Mouse (Mus musculus) heart, adult 2 months (tissue): ENCODE measurements at regions not wholly inside any gene's neighbourhood (a gene's known extent, or its start where the extent isn't known, plus 50 kb on each side); places are given as distances from the start of the nearest gene placed in this dataset.

Experiments used
- DNase-seq, 2 experiments: peaks; one replicate each; pipeline ENCODE4 v3.0.0; 2021
- H3K27ac ChIP-seq: fragments of 200-600 bp; 2 replicates; pipeline ENCODE4 v1.8.1; 2022
- H3K27me3 ChIP-seq: fragments of 200-500 bp; 2 replicates; pipeline ENCODE4 v1.6.1; 2012; ENCODE audit warnings: mild to moderate bottlenecking, low read length, inconsistent platforms, mixed read lengths; ENCODE audit not compliant: control insufficient read depth, insufficient read depth
- H3K36me3 ChIP-seq: fragments of 200-500 bp; 2 replicates; pipeline ENCODE4 v1.6.1; 2012; ENCODE audit warnings: low read length, inconsistent platforms; ENCODE audit not compliant: control insufficient read depth, insufficient read depth
- H3K4me1 ChIP-seq: fragments of 200-500 bp; 2 replicates; pipeline ENCODE4 v1.6.1; 2011; ENCODE audit warnings: low read length; ENCODE audit not compliant: control insufficient read depth, insufficient read depth
- H3K4me3 ChIP-seq: fragments of 200-600 bp; 2 replicates; pipeline ENCODE4 v1.8.1; 2022
- H3K79me2 ChIP-seq: fragments of 200-500 bp; replicated peaks from 2 replicates; pipeline ENCODE4 v1.6.1; 2012; ENCODE audit warnings: mild to moderate bottlenecking, inconsistent platforms, low read length, moderate library complexity, mixed read lengths; ENCODE audit not compliant: control insufficient read depth, insufficient read depth
- H3K9ac ChIP-seq: fragments of 200-500 bp; 2 replicates; pipeline ENCODE4 v1.6.1; 2012; ENCODE audit warnings: low read depth, mild to moderate bottlenecking, control low read depth, inconsistent platforms, low read length, mixed read lengths
- CTCF ChIP-seq: fragments of 200-600 bp; IDR thresholded peaks from 2 replicates; pipeline ENCODE4 v1.8.1; 2022; ENCODE audit warnings: antibody characterized with exemption, mild to moderate bottlenecking, moderate library complexity
- EP300 ChIP-seq: fragments of 200-500 bp; IDR thresholded peaks from 2 replicates; pipeline ENCODE4 v1.6.1; 2011; ENCODE audit warnings: low read depth, low read length, control low read depth; ENCODE audit not compliant: insufficient read depth
- POLR2A ChIP-seq: fragments of 200-500 bp; IDR thresholded peaks from 2 replicates; pipeline ENCODE4 v1.6.1; 2011; ENCODE audit warnings: mild to moderate bottlenecking, low read depth, low read length, control low read depth; ENCODE audit not compliant: insufficient read depth
- WGBS: fragments of 180-500 bp; shearing (Covaris S2); methylation state at CpG from one replicate; pipeline ENCODE4 v1.1.7; 2018; 5-methylcytosine and 5-hydroxymethylcytosine counted together
- intact Hi-C: fragments of 180-260 bp; cut with DNase I; formaldehyde crosslinking; loops from one replicate; pipeline ENCODE4 v1.15.1; 2025

- H3K36me3 ChIP-seq: no peaks in the 10 kb centered on the region
- peak overlapping the region; percentile 76 for H3K27ac ChIP-seq
- no peaks in the 10 kb centered on the region for H3K27me3 ChIP-seq
- H3K4me3 ChIP-seq: no peak overlapping the region
- 31% methylated on average over 1 of the region's 1 CpGs for WGBS
- no peaks in the 10 kb centered on the region; the same call in 1 of the 2 replicates for H3K4me1 ChIP-seq
- intact Hi-C loops: loop anchor here (5.0 kb wide), 1 partner anchor 46 kb away; no protein-coding TSS in a partner anchor
- no peaks in the 10 kb centered on the region for H3K79me2 ChIP-seq
- DNase-seq: no peak
- TF ChIP-seq EP300 (no peak), CTCF (no peak), POLR2A (no peak)
- H3K9ac ChIP-seq: no peak overlapping the region
Observed at GRCm38 (mm10) chr7:40257733-40258376, 640.3 kb upstream of the Vstm2b start.

GRCm38 (mm10) chr7:40258377-40258739, 639.8 kb upstream of the Vstm2b start:
- Histone ChIP-seq H3K9ac (no peak overlapping the region), H3K4me3 (no peak overlapping the region), H3K27me3 (no peaks in the 10 kb centered on the region), H3K4me1 (no peaks in the 10 kb centered on the region; the same call in 1 of the 2 replicates), H3K27ac (peak overlapping the region; percentile 76), H3K79me2 (no peaks in the 10 kb centered on the region), H3K36me3 (no peaks in the 10 kb centered on the region)
- DNase-seq: peak; percentile 82 to 89
- intact Hi-C loops: loop anchor here (5.0 kb wide), 1 partner anchor 46 kb away; no protein-coding TSS in a partner anchor
- WGBS: 20% methylated on average over 6 of the region's 6 CpGs
- peak; percentile 81 for TF ChIP-seq EP300
- no peak for TF ChIP-seq CTCF
- no peak for TF ChIP-seq POLR2A

GRCm38 (mm10) chr7:40273459-40274072, 624.6 kb upstream of the Vstm2b start:
- H3K27ac ChIP-seq: no peak overlapping the region
- WGBS: 11% methylated on average over 2 of the region's 2 CpGs
- DNase-seq: peak; percentile 23 to 31
- H3K27me3 ChIP-seq: no peaks in the 10 kb centered on the region
- H3K79me2 ChIP-seq: no peaks in the 10 kb centered on the region
- H3K36me3 ChIP-seq: no peaks in the 10 kb centered on the region
- intact Hi-C loops: loop anchor here (1.0 to 5.0 kb wide), 3 partner anchors 187 to 556 kb away; no protein-coding TSS in a partner anchor
- TF ChIP-seq POLR2A: no peak
- peak; percentile 84 for TF ChIP-seq CTCF
- no peak overlapping the region for H3K9ac ChIP-seq
- H3K4me1 ChIP-seq: no peaks in the 10 kb centered on the region
- no peak overlapping the region for H3K4me3 ChIP-seq

- Histone ChIP-seq H3K27ac (no peak overlapping the region), H3K27me3 (no peaks in the 10 kb centered on the region)
- WGBS: 83% methylated on average over 9 of the region's 9 CpGs
Observed at GRCm38 (mm10) chr7:40275078-40275477, 623.0 kb upstream of the Vstm2b start.

GRCm38 (mm10) chr7:40275658-40276057, 622.5 kb upstream of the Vstm2b start:
- DNase-seq: no peak
- H3K4me3 ChIP-seq: no peak overlapping the region
- H3K27ac ChIP-seq: no peak overlapping the region
- no peaks in the 10 kb centered on the region for H3K4me1 ChIP-seq
- no peak overlapping the region for H3K9ac ChIP-seq
- TF ChIP-seq EP300: no peak
- H3K27me3 ChIP-seq: no peaks in the 10 kb centered on the region
- intact Hi-C loops: no loop called here
- 43% methylated on average over 4 of the region's 4 CpGs for WGBS
- no peaks in the 10 kb centered on the region for H3K79me2 ChIP-seq
- H3K36me3 ChIP-seq: no peaks in the 10 kb centered on the region

More at GRCm38 (mm10) chr7:40275078-40275477, 623.0 kb upstream of the Vstm2b start:
- Histone ChIP-seq H3K79me2 (no peaks in the 10 kb centered on the region), H3K36me3 (no peaks in the 10 kb centered on the region), H3K9ac (no peak overlapping the region), H3K4me1 (no peaks in the 10 kb centered on the region), H3K4me3 (no peak overlapping the region)
- intact Hi-C loops: no loop called here
- DNase-seq: no peak
- no peak for TF ChIP-seq POLR2A
- TF ChIP-seq EP300: no peak
- no peak for TF ChIP-seq CTCF

- Histone ChIP-seq H3K27ac (no peak overlapping the region), H3K79me2 (no peaks in the 10 kb centered on the region), H3K4me3 (no peak overlapping the region), H3K27me3 (no peaks in the 10 kb centered on the region), H3K4me1 (no peaks in the 10 kb centered on the region), H3K36me3 (no peaks in the 10 kb centered on the region), H3K9ac (no peak overlapping the region)
- TF ChIP-seq CTCF (no peak), EP300 (no peak), POLR2A (no peak)
- DNase-seq: no peak
- intact Hi-C loops: no loop called here
- WGBS: 64% methylated on average over 5 of the region's 5 CpGs
Observed at GRCm38 (mm10) chr7:40276116-40276515, 622.0 kb upstream of the Vstm2b start.
